Mouse (Mus musculus) MEL (cell line): Measurements from ENCODE around the gene Atrnl1. TPM values are rescaled to one million over a fixed set of nuclear protein-coding genes. Genes with fewer than 3 reads are reported as not detected.

Experiments used
- DNase-seq: peaks from one replicate; pipeline ENCODE4 v3.0.0; 2011; ENCODE audit warnings: low read depth, low spot score
- H3K27ac ChIP-seq: 2 replicates; pipeline ENCODE4 v1.5.1; 2012; ENCODE audit warnings: low read depth, mild to moderate bottlenecking, control low read depth, low read length, moderate library complexity; ENCODE audit not compliant: control insufficient read depth
- H3K27me3 ChIP-seq, 2 experiments: fragments of 150-350 bp in 1 of 2; sonication (generic) in 1 of 2; 2 replicates each; pipeline ENCODE4 v1.6.1; 2012; ENCODE audit warnings: low read length in 2 of 2, mild to moderate bottlenecking in 2 of 2, improper control_type of control experiment in 1 of 2, moderate library complexity in 1 of 2; ENCODE audit not compliant: insufficient read depth in 2 of 2, control insufficient read depth in 1 of 2
- H3K36me3 ChIP-seq, 2 experiments: 2 replicates each; pipeline ENCODE4 v1.6.1; 2012 to 2014; ENCODE audit warnings: low read length in 2 of 2, improper control_type of control experiment in 1 of 2, inconsistent platforms in 1 of 2, mild to moderate bottlenecking in 1 of 2; ENCODE audit not compliant: insufficient read depth in 2 of 2, control insufficient read depth in 1 of 2
- H3K4me1 ChIP-seq, 2 experiments: fragments of 150-350 bp in 1 of 2; sonication (generic) in 1 of 2; 2 replicates each; pipeline ENCODE4 v1.6.1; 2012; ENCODE audit warnings: low read length in 2 of 2, improper control_type of control experiment in 1 of 2, mild to moderate bottlenecking in 1 of 2; ENCODE audit not compliant: insufficient read depth in 2 of 2, control insufficient read depth in 1 of 2
- H3K4me3 ChIP-seq, 2 experiments: fragments of 150-350 bp in 1 of 2; sonication (generic) in 1 of 2; 2 replicates each; pipeline ENCODE4 v1.5.1; 2012; ENCODE audit warnings: low read depth in 2 of 2, low read length in 2 of 2, mild to moderate bottlenecking in 2 of 2, moderate library complexity in 2 of 2, control low read depth in 1 of 2, improper control_type of control experiment in 1 of 2; ENCODE audit not compliant: control insufficient read depth in 1 of 2, insufficient read depth in 1 of 2
- H3K79me2 ChIP-seq: 2 replicates; pipeline ENCODE4 v1.6.1; 2012; ENCODE audit warnings: mild to moderate bottlenecking, low read length, moderate library complexity; ENCODE audit not compliant: control insufficient read depth, poor library complexity, insufficient read depth
- H3K9ac ChIP-seq: 2 replicates; pipeline ENCODE4 v1.6.1; 2012; ENCODE audit warnings: low read depth, mild to moderate bottlenecking, control low read depth, low read length, moderate library complexity; ENCODE audit not compliant: control insufficient read depth, poor library complexity, severe bottlenecking
- H3K9me3 ChIP-seq: fragments of 150-350 bp; sonication (generic); replicated peaks from 2 replicates; pipeline ENCODE4 v1.6.1; 2012; ENCODE audit warnings: mild to moderate bottlenecking, low read length, improper control_type of control experiment, moderate library complexity; ENCODE audit not compliant: insufficient read depth
- CHD1 ChIP-seq: IDR thresholded peaks from 2 replicates; pipeline ENCODE4 v1.6.1; 2012; ENCODE audit warnings: low read depth, mild to moderate bottlenecking, inconsistent platforms, low read length, improper control_type of control experiment
- CHD2 ChIP-seq: IDR thresholded peaks from 2 replicates; pipeline ENCODE4 v1.6.1; 2011; ENCODE audit warnings: low read length, improper control_type of control experiment
- E2F4 ChIP-seq: IDR thresholded peaks from 2 replicates; pipeline ENCODE4 v1.6.1; 2011; ENCODE audit warnings: low read depth, low read length, improper control_type of control experiment, borderline replicate concordance
- ELF1 ChIP-seq: IDR thresholded peaks from 2 replicates; pipeline ENCODE4 v1.6.1; 2014; ENCODE audit warnings: low read depth, mild to moderate bottlenecking, inconsistent platforms, low read length, improper control_type of control experiment, moderate library complexity
- GATA1 ChIP-seq: IDR thresholded peaks from 2 replicates; pipeline ENCODE4 v1.6.1; 2011; ENCODE audit warnings: low read depth, low read length, improper control_type of control experiment
- HCFC1 ChIP-seq: IDR thresholded peaks from 2 replicates; pipeline ENCODE4 v1.6.1; 2012; ENCODE audit warnings: low read depth, mild to moderate bottlenecking, inconsistent platforms, low read length, improper control_type of control experiment, moderate library complexity
- KAT2A ChIP-seq: conservative IDR thresholded peaks from 2 replicates; pipeline ENCODE4 v1.6.1; 2012; ENCODE audit warnings: low read depth, low read length, improper control_type of control experiment, inconsistent platforms
- MXI1 ChIP-seq: IDR thresholded peaks from 2 replicates; pipeline ENCODE4 v1.6.1; 2011; ENCODE audit warnings: mild to moderate bottlenecking, low read depth, low read length, improper control_type of control experiment
- MYB ChIP-seq: IDR thresholded peaks from 2 replicates; pipeline ENCODE4 v1.6.1; 2011; ENCODE audit warnings: mild to moderate bottlenecking, low read depth, low read length, improper control_type of control experiment
- MYC ChIP-seq: IDR thresholded peaks from 2 replicates; pipeline ENCODE4 v1.6.1; 2011; ENCODE audit warnings: low read depth, mild to moderate bottlenecking, low read length, improper control_type of control experiment, moderate library complexity
- NELFE ChIP-seq: IDR thresholded peaks from 2 replicates; pipeline ENCODE4 v1.6.1; 2011; ENCODE audit warnings: low read depth, low read length, improper control_type of control experiment
- POLR2AphosphoS2 ChIP-seq: IDR thresholded peaks from 2 replicates; pipeline ENCODE4 v1.6.1; 2011; ENCODE audit warnings: low read length, improper control_type of control experiment
- POLR2AphosphoS5 ChIP-seq: IDR thresholded peaks from 2 replicates; pipeline ENCODE4 v1.6.1; 2012; ENCODE audit warnings: low read depth, borderline replicate concordance, mild to moderate bottlenecking, inconsistent platforms, low read length, moderate library complexity, mixed read lengths
- RAD21 ChIP-seq: IDR thresholded peaks from 2 replicates; pipeline ENCODE4 v1.6.1; 2011; ENCODE audit warnings: mild to moderate bottlenecking, low read depth, low read length, improper control_type of control experiment
- TAL1 ChIP-seq: IDR thresholded peaks from 2 replicates; pipeline ENCODE4 v1.6.1; 2012; ENCODE audit warnings: mild to moderate bottlenecking, inconsistent platforms, low read length, moderate library complexity, mixed read lengths
- TBP ChIP-seq: IDR thresholded peaks from 2 replicates; pipeline ENCODE4 v1.8.0; 2011; ENCODE audit warnings: low read depth, low read length, improper control_type of control experiment
- TCF12 ChIP-seq: IDR thresholded peaks from 2 replicates; pipeline ENCODE4 v1.6.1; 2014; ENCODE audit warnings: low read depth, mild to moderate bottlenecking, inconsistent platforms, low read length, improper control_type of control experiment, moderate library complexity
- UBTF ChIP-seq: IDR thresholded peaks from 2 replicates; pipeline ENCODE4 v1.6.1; 2012; ENCODE audit warnings: low read depth, mild to moderate bottlenecking, inconsistent platforms, low read length, improper control_type of control experiment, moderate library complexity, borderline replicate concordance; ENCODE audit not compliant: insufficient read depth
- USF1 ChIP-seq: IDR thresholded peaks from 2 replicates; pipeline ENCODE4 v1.6.1; 2014; ENCODE audit warnings: low read depth, mild to moderate bottlenecking, inconsistent platforms, low read length, improper control_type of control experiment, moderate library complexity
- USF2 ChIP-seq, 2 experiments: IDR thresholded peaks; 2 replicates each; pipeline ENCODE4 v1.6.1; 2011 to 2012; ENCODE audit warnings: improper control_type of control experiment in 2 of 2, low read length in 2 of 2, borderline replicate concordance in 1 of 2, inconsistent platforms in 1 of 2, low read depth in 1 of 2, mild to moderate bottlenecking in 1 of 2; ENCODE audit not compliant: insufficient read depth in 1 of 2
- ZC3H11A ChIP-seq: IDR thresholded peaks from 2 replicates; pipeline ENCODE4 v1.6.1; 2012; ENCODE audit warnings: low read depth, mild to moderate bottlenecking, inconsistent platforms, low read length, improper control_type of control experiment
- ZKSCAN1 ChIP-seq: IDR thresholded peaks from 2 replicates; pipeline ENCODE4 v1.6.1; 2012; ENCODE audit warnings: low read depth, mild to moderate bottlenecking, inconsistent platforms, low read length, improper control_type of control experiment, moderate library complexity
- ZMIZ1 ChIP-seq: IDR thresholded peaks from 2 replicates; pipeline ENCODE4 v1.6.1; 2012; ENCODE audit warnings: low read depth, mild to moderate bottlenecking, inconsistent platforms, low read length, improper control_type of control experiment, moderate library complexity
- polyA plus RNA-seq, 2 experiments: library from polyadenylated mRNA; stranded (reverse) in 1 of 2; unstranded in 1 of 2; fragments of >175 nt in 1 of 2; fragments of >200 nt in 1 of 2; gene quantifications; 2 replicates each; pipeline versions ENCODE4 v1.2.1 to v1.2.4; 2012; ENCODE audit warnings: low replicate concordance in 2 of 2, low read depth in 1 of 2; ENCODE audit not compliant: insufficient read length in 2 of 2, insufficient read depth in 1 of 2, missing spikeins in 1 of 2
- total RNA-seq: library from RNA; depleted of rRNA; stranded (reverse); fragments of 300-350 nt; gene quantifications from 2 replicates; pipeline ENCODE4 v1.2.3, GENCODE M21; 2012

Atrnl1 gene
- total and polyA plus RNA-seq, 3 experiments, result 6.4 to 8.2 TPM; not detected in 1

DNA sequence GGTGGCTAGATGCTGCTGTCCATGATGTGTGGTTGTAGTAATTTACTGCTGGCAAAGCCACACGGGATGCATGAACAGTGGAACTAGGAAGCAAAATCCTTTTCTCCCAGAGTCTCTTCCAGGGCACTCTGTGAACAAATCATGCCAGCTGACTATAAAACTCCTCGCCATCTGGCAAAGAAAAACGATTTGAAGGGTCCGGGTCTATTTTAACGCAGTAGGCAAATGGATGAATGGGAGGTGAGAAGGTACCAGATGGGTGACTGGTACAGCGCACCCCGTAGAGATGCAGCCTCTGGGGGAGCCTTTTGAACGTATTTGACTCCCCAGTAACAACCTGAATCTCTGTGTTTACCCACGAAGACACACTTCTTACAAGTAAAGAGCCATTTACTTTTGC is 14.9 kb downstream of the Atrnl1 start:
- Histone ChIP-seq H3K79me2 (peaks cover 3% of the 10 kb centered on the region; the same call in 1 of the 2 replicates), H3K27me3 (no peaks in the 10 kb centered on the region), H3K27ac (no peak overlapping the region), H3K4me1 (peaks cover 0 to 2% of the 10 kb centered on the region in 2 experiments; a peak in 1 of 4 replicates), H3K9ac (no peak overlapping the region), H3K4me3 (no peak overlapping the region), H3K9me3 (no peaks in the 10 kb centered on the region), H3K36me3 (no peaks in the 10 kb centered on the region; a peak in 1 of 4 replicates)
- DNase-seq, result no peak
- TF ChIP-seq POLR2AphosphoS5, result no peak
- no peak for TF ChIP-seq MYC
- no peak for TF ChIP-seq KAT2A
- no peak for TF ChIP-seq POLR2AphosphoS2
- TF ChIP-seq E2F4, result no peak
- TF ChIP-seq TAL1, result no peak
- no peak for TF ChIP-seq RAD21
- no peak for TF ChIP-seq ZMIZ1
- no peak for TF ChIP-seq MXI1
- TF ChIP-seq ZKSCAN1, result no peak
- no peak for TF ChIP-seq TBP
- TF ChIP-seq UBTF, result no peak

GRCm38 (mm10) chr19:57627251-57627650 is 16.4 kb downstream of the Atrnl1 start:
- no peaks in the 10 kb centered on the region for H3K27me3 ChIP-seq

More at GRCm38 (mm10) chr19:57627251-57627650, 16.4 kb downstream of the Atrnl1 start:
- no peaks in the 10 kb centered on the region for H3K9me3 ChIP-seq
- no peak overlapping the region for H3K4me3 ChIP-seq
- H3K27ac ChIP-seq, result no peak overlapping the region
- no peak for DNase-seq
- H3K36me3 ChIP-seq, result no peaks in the 10 kb centered on the region; a peak in 1 of 4 replicates
- peaks cover 3% of the 10 kb centered on the region; the same call in 1 of the 2 replicates for H3K79me2 ChIP-seq
- no peak for TF ChIP-seq HCFC1
- TF ChIP-seq ZC3H11A, result no peak
- TF ChIP-seq ZMIZ1, result no peak
- no peak for TF ChIP-seq USF2 (IDR thresholded peaks at IDR 0.05; ENCODE audit: borderline replicate concordance in 1 of 2, insufficient read depth in 1 of 2, low read depth in 1 of 2, low read length in 2 of 2)
- no peak for TF ChIP-seq TCF12
- no peak for TF ChIP-seq CHD1
- TF ChIP-seq MYB, result no peak
- no peak for TF ChIP-seq NELFE
- no peak for TF ChIP-seq ZKSCAN1
- no peak for TF ChIP-seq TAL1
- no peak for TF ChIP-seq USF1
- no peak for TF ChIP-seq GATA1
- TF ChIP-seq CHD2, result no peak
- no peak for TF ChIP-seq ELF1
- H3K4me1 ChIP-seq, result peaks cover 0 to 2% of the 10 kb centered on the region in 2 experiments; a peak in 1 of 4 replicates
- no peak overlapping the region for H3K9ac ChIP-seq
